Mouse (Mus musculus) Patski (cell line): ENCODE measurements around the gene Dus3l. TPM values are rescaled to one million over a fixed set of nuclear protein-coding genes. Genes with fewer than 3 reads are reported as not detected.

ENCODE experiments used
- ATAC-seq: fragments of 100-300 bp; one replicate; pipeline ENCODE4 v1.8.0; 2021
- CTCF ChIA-PET: fragments of 350-600 bp; sonication (Branson Sonifier 250); formaldehyde crosslinking; loops from one replicate; lab custom pipeline; 2022; ENCODE audit warnings: inconsistent platforms; lab: Charles Lee
- POLR2A ChIA-PET: fragments of 350-600 bp; sonication (Branson Sonifier 250); formaldehyde crosslinking; loops from one replicate; lab custom pipeline; 2022; ENCODE audit warnings: antibody characterized with exemption, inconsistent platforms; lab: Charles Lee
- DNase-seq: peaks from one replicate; pipeline ENCODE4 v3.0.0-alpha.2; 2011; ENCODE audit warnings: low read depth, low spot score
- H3K27me3 ChIP-seq: fragments of 371-371 bp; one replicate; pipeline ENCODE4 v1.5.1; 2021
- CTCF ChIP-seq: fragments of 100-300 bp; IDR thresholded peaks from one replicate; pipeline ENCODE4 v1.5.1; 2021
- in situ Hi-C: fragments of 300-500 bp; cut with MboI; formaldehyde crosslinking; loops from 3 replicates; pipeline ENCODE4 v1.11.1; 2018; ENCODE audit warnings: low pct_unique_long_range_greater_than_20kb, mixed read lengths
- polyA plus RNA-seq: library from polyadenylated mRNA; unstranded; gene quantifications from one replicate; pipeline ENCODE4 v1.2.3, GENCODE M21; 2021

The Dus3l gene
- polyA plus RNA-seq, 1 experiment from 2014 or later = 50.5 TPM

GRCm38 (mm10) chr17:56792588-56792987 lies 28.0 kb downstream of the Dus3l start:
- DNase-seq (no peak), ATAC-seq (no peak)
- ChIA-PET POLR2A (interaction anchor here (0.6 kb wide), 1 partner anchor 103 kb away, joined by 3 read pairs; no protein-coding TSS in a partner anchor), CTCF (interaction anchor here (0.8 kb wide), 1 partner anchor 13 kb away, joined by 3 read pairs; no protein-coding TSS in a partner anchor)
- TF ChIP-seq CTCF = no peak
- in situ Hi-C loops = no loop called here
- H3K27me3 ChIP-seq = no peaks in the 10 kb centered on the region

- ChIA-PET POLR2A (no interaction called here), CTCF (interaction anchor here (1.8 kb wide), 1 partner anchor 11 kb away, joined by 4 read pairs; no protein-coding TSS in a partner anchor)
- ATAC-seq (no peak), DNase-seq (no peak)
- H3K27me3 ChIP-seq = no peaks in the 10 kb centered on the region
- in situ Hi-C loops = no loop called here
- no peak for TF ChIP-seq CTCF
Measured at GRCm38 (mm10) chr17:56793614-56794319, 29.2 kb downstream of the Dus3l start.

GRCm38 (mm10) chr17:56799276-56799675 lies 34.7 kb downstream of the Dus3l start:
- ChIA-PET POLR2A (no interaction called here), CTCF (no interaction called here)
- no peaks in the 10 kb centered on the region for H3K27me3 ChIP-seq
- ATAC-seq (no peak), DNase-seq (no peak)
- in situ Hi-C loops = no loop called here
- TF ChIP-seq CTCF = no peak

GRCm38 (mm10) chr17:56802065-56802464 lies 37.5 kb downstream of the Dus3l start:
- H3K27me3 ChIP-seq = no peaks in the 10 kb centered on the region
- in situ Hi-C loops = no loop called here
- no peak for TF ChIP-seq CTCF
- ATAC-seq (no peak), DNase-seq (no peak)
- ChIA-PET CTCF (no interaction called here), POLR2A (no interaction called here)

GRCm38 (mm10) chr17:56804952-56805351 lies 40.4 kb downstream of the Dus3l start:
- no peak for ATAC-seq
- no peak for TF ChIP-seq CTCF
- ChIA-PET CTCF (interaction anchor here (1.3 kb wide), 1 partner anchor 11 kb away, joined by 4 read pairs; no protein-coding TSS in a partner anchor), POLR2A (no interaction called here)
- in situ Hi-C loops = loop anchor here (5.0 kb wide), 2 partner anchors 52 to 147 kb away; no protein-coding TSS in a partner anchor
- DNase-seq = no peak
- H3K27me3 ChIP-seq = no peaks in the 10 kb centered on the region

- H3K27me3 ChIP-seq = no peaks in the 10 kb centered on the region
- ChIA-PET POLR2A (interaction anchor here (0.6 kb wide), 1 partner anchor 45 kb away, joined by 5 read pairs; no protein-coding TSS in a partner anchor), CTCF (no interaction called here)
- TF ChIP-seq CTCF = no peak
- in situ Hi-C loops = loop anchor here (5.0 kb wide), 2 partner anchors 52 to 147 kb away; no protein-coding TSS in a partner anchor
- no peak for ATAC-seq
- DNase-seq = no peak
Measured at GRCm38 (mm10) chr17:56805784-56806183, 41.2 kb downstream of the Dus3l start.

GRCm38 (mm10) chr17:56808518-56808917 lies 44.0 kb downstream of the Dus3l start:
- no peaks in the 10 kb centered on the region for H3K27me3 ChIP-seq
- ChIA-PET POLR2A (no interaction called here), CTCF (interaction anchor here (0.6 to 3.6 kb wide), 9 partner anchors 13 to 104 kb away, joined by 3 to 25 read pairs (median 5); no protein-coding TSS in a partner anchor)
- in situ Hi-C loops = loop anchor here (5.0 kb wide), 2 partner anchors 49 to 144 kb away; no protein-coding TSS in a partner anchor
- no peak for TF ChIP-seq CTCF
- ATAC-seq (peak; percentile 58), DNase-seq (no peak)

GRCm38 (mm10) chr17:56810245-56810644 lies 45.7 kb downstream of the Dus3l start:
- ChIA-PET CTCF (interaction anchor here (1.1 to 3.6 kb wide), 4 partner anchors 10 to 179 kb away, joined by 3 to 25 read pairs (median 10); no protein-coding TSS in a partner anchor), POLR2A (interaction anchor here (0.5 to 1.2 kb wide), 3 partner anchors 24 to 579 kb away, joined by 3 read pairs; no protein-coding TSS in a partner anchor)
- ATAC-seq (peak; percentile 91), DNase-seq (peak; percentile 95)
- in situ Hi-C loops = no loop called here
- H3K27me3 ChIP-seq = no peaks in the 10 kb centered on the region
- no peak for TF ChIP-seq CTCF

- in situ Hi-C loops = no loop called here
- no peak for TF ChIP-seq CTCF
- no peaks in the 10 kb centered on the region for H3K27me3 ChIP-seq
- ChIA-PET CTCF (no interaction called here), POLR2A (no interaction called here)
- DNase-seq (no peak), ATAC-seq (no peak)
Measured at GRCm38 (mm10) chr17:56814316-56815056, 49.9 kb downstream of the Dus3l start.

GRCm38 (mm10) chr17:56815057-56815345 lies 50.4 kb downstream of the Dus3l start:
- POLR2A ChIA-PET = no interaction called here
- no peaks in the 10 kb centered on the region for H3K27me3 ChIP-seq
- ATAC-seq (no peak), DNase-seq (no peak)
- in situ Hi-C loops = no loop called here
- TF ChIP-seq CTCF = no peak
- CTCF ChIA-PET = no interaction called here
